Mouse (Mus musculus): ENCODE measurements around the gene Serinc4. TPM values are rescaled to one million over a fixed set of nuclear protein-coding genes. Genes with fewer than 3 reads are reported as not detected.

Serinc4 gene
- polyA plus RNA-seq, 1 experiment: 0.46 TPM

DNA sequence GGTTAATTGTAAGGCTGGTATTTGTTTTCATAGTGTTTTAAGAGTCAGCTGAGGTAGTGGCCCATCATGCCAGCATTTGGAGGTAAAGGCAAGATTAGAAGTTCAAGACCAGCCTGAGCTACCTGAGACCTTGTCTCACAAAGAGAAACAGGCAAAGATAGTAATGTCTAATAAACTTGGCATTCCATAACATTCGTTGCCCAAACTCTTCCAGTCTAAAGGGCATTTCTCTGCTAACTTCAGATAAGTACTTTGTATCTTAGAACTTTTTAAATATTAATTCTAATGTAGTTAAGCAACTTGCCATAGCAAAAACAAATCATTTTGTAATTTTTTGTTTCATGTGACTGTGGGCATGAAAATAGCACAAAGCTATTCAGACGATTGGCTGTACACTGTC is 33.4 kb downstream of the Serinc4 start:
- H3K27me3 ChIP-seq (ENCODE audit: control insufficient read depth, insufficient read depth, low read length): no peaks in the 10 kb centered on the region
- 88% methylated on average over 2 of the region's 2 CpGs for WGBS

DNA sequence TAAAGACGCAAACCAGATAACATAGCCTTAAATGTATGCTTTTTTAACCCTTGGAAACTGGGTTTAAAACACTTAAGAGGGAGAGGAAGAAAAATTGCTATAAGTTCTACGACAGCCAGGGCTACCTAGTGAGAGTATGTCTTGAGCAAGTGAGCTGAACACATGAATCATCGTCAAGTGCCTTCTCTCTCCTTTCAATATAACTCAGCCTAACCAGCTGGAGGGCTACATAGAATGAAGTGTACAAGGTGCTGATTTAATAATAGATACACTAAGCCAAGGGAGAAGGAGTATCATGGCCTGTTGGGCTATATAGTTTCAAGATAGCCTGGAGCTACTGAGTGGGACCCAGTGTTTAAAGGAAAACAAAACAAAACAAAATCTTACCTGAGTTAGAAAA is 38.1 kb downstream of the Serinc4 start:
- H3K27me3 ChIP-seq (ENCODE audit: control insufficient read depth, insufficient read depth, low read length): no peaks in the 10 kb centered on the region

More for the DNA sequence above, 33.4 kb downstream of the Serinc4 start:
- Histone ChIP-seq H3K27ac (ENCODE audit: insufficient read depth, low read length) (no peak overlapping the region), H3K4me3 (replicated peaks; ENCODE audit: insufficient read depth, low read depth, low read length) (no peak overlapping the region), H3K4me1 (ENCODE audit: control insufficient read depth, insufficient read depth, low read length) (no peaks in the 10 kb centered on the region)
- no peak for DNase-seq
- TF ChIP-seq POLR2A (IDR thresholded peaks at IDR 0.05; ENCODE audit: borderline replicate concordance, insufficient read depth, low read length) (no peak), CTCF (IDR thresholded peaks at IDR 0.05; ENCODE audit: borderline replicate concordance, insufficient read depth, low read depth, low read length) (no peak)

GRCm38 (mm10) chr2:121416356-121416755 is 40.2 kb downstream of the Serinc4 start:
- H3K27me3 ChIP-seq (ENCODE audit: control insufficient read depth, insufficient read depth, low read length): no peaks in the 10 kb centered on the region
- WGBS: 91% methylated on average over 6 of the region's 6 CpGs
- peaks cover 4% of the 10 kb centered on the region; the same call in 1 of the 2 replicates for H3K4me1 ChIP-seq (ENCODE audit: control insufficient read depth, insufficient read depth, low read length)
- DNase-seq: no peak
- no peak overlapping the region for H3K4me3 ChIP-seq (replicated peaks; ENCODE audit: insufficient read depth, low read depth, low read length)
- no peak overlapping the region for H3K27ac ChIP-seq (ENCODE audit: insufficient read depth, low read length)
- TF ChIP-seq CTCF (IDR thresholded peaks at IDR 0.05; ENCODE audit: borderline replicate concordance, insufficient read depth, low read depth, low read length): no peak

More for the DNA sequence above, 38.1 kb downstream of the Serinc4 start:
- H3K4me1 ChIP-seq (ENCODE audit: control insufficient read depth, insufficient read depth, low read length): no peaks in the 10 kb centered on the region; the same call in 1 of the 2 replicates
- DNase-seq: no peak
- H3K27ac ChIP-seq (ENCODE audit: insufficient read depth, low read length): no peak overlapping the region
- no peak for TF ChIP-seq POLR2A (IDR thresholded peaks at IDR 0.05; ENCODE audit: borderline replicate concordance, insufficient read depth, low read length)
- 76% methylated on average over 3 of the region's 3 CpGs for WGBS
- no peak overlapping the region for H3K4me3 ChIP-seq (replicated peaks; ENCODE audit: insufficient read depth, low read depth, low read length)

GRCm38 (mm10) chr2:121415591-121415990 is 41.0 kb downstream of the Serinc4 start:
- Histone ChIP-seq H3K27ac (ENCODE audit: insufficient read depth, low read length) (no peak overlapping the region), H3K4me3 (replicated peaks; ENCODE audit: insufficient read depth, low read depth, low read length) (no peak overlapping the region), H3K4me1 (ENCODE audit: control insufficient read depth, insufficient read depth, low read length) (peaks cover 4% of the 10 kb centered on the region; the same call in 1 of the 2 replicates), H3K27me3 (ENCODE audit: control insufficient read depth, insufficient read depth, low read length) (no peaks in the 10 kb centered on the region)
- DNase-seq: no peak
- no peak for TF ChIP-seq POLR2A (IDR thresholded peaks at IDR 0.05; ENCODE audit: borderline replicate concordance, insufficient read depth, low read length)
- no peak for TF ChIP-seq CTCF (IDR thresholded peaks at IDR 0.05; ENCODE audit: borderline replicate concordance, insufficient read depth, low read depth, low read length)
- WGBS: 49% methylated on average over 3 of the region's 3 CpGs

GRCm38 (mm10) chr2:121415103-121415502 is 41.5 kb downstream of the Serinc4 start:
- Histone ChIP-seq H3K4me1 (ENCODE audit: control insufficient read depth, insufficient read depth, low read length) (peaks cover 4% of the 10 kb centered on the region; the same call in 1 of the 2 replicates), H3K4me3 (replicated peaks; ENCODE audit: insufficient read depth, low read depth, low read length) (peak overlapping the region; percentile 10), H3K27ac (ENCODE audit: insufficient read depth, low read length) (no peak overlapping the region), H3K27me3 (ENCODE audit: control insufficient read depth, insufficient read depth, low read length) (no peaks in the 10 kb centered on the region)
- no peak for TF ChIP-seq POLR2A (IDR thresholded peaks at IDR 0.05; ENCODE audit: borderline replicate concordance, insufficient read depth, low read length)
- no peak for TF ChIP-seq CTCF (IDR thresholded peaks at IDR 0.05; ENCODE audit: borderline replicate concordance, insufficient read depth, low read depth, low read length)
- WGBS: 45% methylated on average over 3 of the region's 3 CpGs
- no peak for DNase-seq

- 2% methylated on average over 31 of the region's 32 CpGs for WGBS
- Histone ChIP-seq H3K27me3 (ENCODE audit: control insufficient read depth, insufficient read depth, low read length) (no peaks in the 10 kb centered on the region), H3K27ac (ENCODE audit: insufficient read depth, low read length) (peak overlapping the region; percentile 91), H3K4me3 (replicated peaks; ENCODE audit: insufficient read depth, low read depth, low read length) (peak overlapping the region; percentile 94), H3K4me1 (ENCODE audit: control insufficient read depth, insufficient read depth, low read length) (peaks cover 4% of the 10 kb centered on the region; the same call in 1 of the 2 replicates)
- TF ChIP-seq CTCF (IDR thresholded peaks at IDR 0.05; ENCODE audit: borderline replicate concordance, insufficient read depth, low read depth, low read length): no peak
- no peak for TF ChIP-seq POLR2A (IDR thresholded peaks at IDR 0.05; ENCODE audit: borderline replicate concordance, insufficient read depth, low read length)
- DNase-seq: peak in 1 of 2 experiments; percentile 58
Observed at GRCm38 (mm10) chr2:121414139-121414685, 42.4 kb downstream of the Serinc4 start.

DNA sequence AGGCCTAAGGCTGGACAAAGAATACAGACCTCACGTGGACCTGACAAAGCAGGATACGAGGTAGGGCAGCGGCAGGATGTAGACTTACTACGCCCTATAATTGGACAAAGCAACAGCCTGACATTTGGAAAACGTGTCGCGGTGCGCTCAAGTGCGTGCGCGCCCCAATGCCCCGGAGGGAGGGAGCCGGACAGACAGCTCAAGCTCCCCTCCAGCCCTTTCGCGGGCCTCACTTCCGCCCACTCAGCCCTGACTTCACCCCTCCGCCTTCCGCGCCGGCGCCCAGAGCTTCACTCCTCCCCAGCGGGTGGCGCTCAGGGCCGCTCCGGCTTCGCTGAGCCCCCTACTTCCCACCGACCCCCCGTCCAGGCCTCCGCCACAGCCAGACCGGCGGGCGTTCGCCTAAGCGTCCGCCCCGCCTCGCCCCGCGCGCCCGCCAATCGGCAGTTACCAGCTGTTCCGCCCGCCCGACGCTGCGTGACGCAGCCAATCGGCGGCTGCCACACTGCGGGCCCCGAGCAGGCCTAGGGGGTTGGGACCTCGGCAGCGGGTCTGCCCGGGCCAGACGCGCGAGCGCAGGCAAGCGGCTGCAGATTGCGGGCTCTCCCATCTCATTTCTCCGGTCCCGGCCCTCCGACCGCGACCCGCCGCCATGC is 43.1 kb downstream of the Serinc4 start, which contains the start of the genes Pdia3 and Catsper2:
Pdia3 (plus strand) TSS at position 389 of the 656 bp plus-strand sequence.
Catsper2 (minus strand) TSS at position 406 of the 656 bp plus-strand sequence.
- TF ChIP-seq CTCF (IDR thresholded peaks at IDR 0.05; ENCODE audit: borderline replicate concordance, insufficient read depth, low read depth, low read length): no peak
- TF ChIP-seq POLR2A (IDR thresholded peaks at IDR 0.05; ENCODE audit: borderline replicate concordance, insufficient read depth, low read length): peak; percentile 68
- WGBS: under 1% methylated on average over 67 of the region's 68 CpGs
- H3K4me3 ChIP-seq (replicated peaks; ENCODE audit: insufficient read depth, low read depth, low read length): peak within 1 kb of the TSS; percentile 94

More for the DNA sequence above, 43.1 kb downstream of the Serinc4 start, which contains the start of the genes Pdia3 and Catsper2:
- Histone ChIP-seq H3K27ac (ENCODE audit: insufficient read depth, low read length) (peak within 1 kb of the TSS; percentile 97), H3K4me1 (ENCODE audit: control insufficient read depth, insufficient read depth, low read length) (peaks cover 4% of the 10 kb centered on the region; the same call in 1 of the 2 replicates), H3K27me3 (ENCODE audit: control insufficient read depth, insufficient read depth, low read length) (no peaks in the 10 kb centered on the region)
- peak; percentile 97 to 98 for DNase-seq

Measured in cerebellum, adult 2 months (tissue).